Mouse (Mus musculus) ovary, postnatal 14 days (tissue): ENCODE measurements around the gene Lce3c.
A peak's percentile ranks its signal among the peaks of the same experiment; 100 is the strongest.

Experiments used
- DNase-seq: peaks from one replicate; pipeline ENCODE4 v3.0.0; 2022; ENCODE audit warnings: low spot score

The Lce3c gene

DNA sequence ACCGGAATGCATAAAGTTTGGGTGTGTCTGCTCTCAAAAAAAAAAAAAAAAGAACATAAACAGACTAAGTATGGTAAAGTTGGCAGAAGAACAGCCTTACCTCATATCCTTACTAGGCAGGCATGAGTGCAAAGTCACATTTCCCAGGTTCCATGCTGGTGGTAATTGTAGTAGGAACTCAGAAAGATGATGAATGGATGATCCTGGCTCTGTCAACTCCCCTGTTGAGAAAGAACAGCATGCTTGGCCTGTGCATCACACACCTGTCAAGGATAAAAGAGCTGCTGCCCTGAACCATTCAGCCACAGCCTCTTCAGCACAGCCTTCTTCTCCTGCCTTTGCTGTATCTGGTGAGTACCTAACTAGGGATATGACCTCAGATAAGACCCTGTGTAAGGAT, at the start of gene Lce3c:
Lce3c (plus strand) TSS at position 301 of the 400 bp plus-strand sequence.
- DNase-seq: no peak

DNA sequence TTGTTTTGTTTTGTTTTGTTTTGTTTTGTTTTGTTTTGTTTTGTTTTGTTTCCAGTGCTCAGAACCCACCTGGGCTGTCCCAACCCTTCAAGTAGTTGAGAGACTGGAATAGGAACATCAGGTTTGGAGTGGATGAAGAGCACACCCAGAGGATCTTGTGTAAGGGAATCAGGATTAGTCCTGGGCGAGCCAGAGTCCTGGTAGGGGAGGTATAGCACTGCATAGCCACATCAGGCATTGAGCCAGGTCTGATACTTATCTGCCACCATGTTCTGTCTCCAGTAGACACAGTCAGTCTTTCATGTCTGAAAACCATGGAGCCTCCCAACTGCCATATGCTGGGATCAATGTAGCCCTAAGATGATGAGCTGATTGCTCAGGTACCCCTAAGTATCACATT, 49.8 kb upstream of the Lce3c start:
- DNase-seq: no peak

DNA sequence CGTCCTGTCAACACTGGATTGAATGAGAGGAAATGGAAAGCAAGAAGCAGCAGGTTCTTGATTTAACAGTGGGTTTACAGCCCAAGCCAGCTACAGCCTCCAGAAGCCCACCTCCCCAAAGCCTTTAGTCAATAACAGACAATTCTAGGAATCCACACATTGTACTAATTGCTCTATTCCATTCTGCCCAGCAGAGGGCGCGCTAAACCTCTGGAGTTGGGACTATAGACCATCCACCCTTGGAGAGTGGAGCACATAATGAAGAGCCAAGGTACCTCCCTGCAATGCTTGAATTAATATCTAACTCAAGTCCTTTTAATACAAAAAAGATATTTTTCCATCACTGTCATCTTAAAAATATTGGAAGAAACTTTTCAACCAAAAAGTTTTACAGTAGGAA, 41.3 kb upstream of the Lce3c start:
- DNase-seq: peak; percentile 15

DNA sequence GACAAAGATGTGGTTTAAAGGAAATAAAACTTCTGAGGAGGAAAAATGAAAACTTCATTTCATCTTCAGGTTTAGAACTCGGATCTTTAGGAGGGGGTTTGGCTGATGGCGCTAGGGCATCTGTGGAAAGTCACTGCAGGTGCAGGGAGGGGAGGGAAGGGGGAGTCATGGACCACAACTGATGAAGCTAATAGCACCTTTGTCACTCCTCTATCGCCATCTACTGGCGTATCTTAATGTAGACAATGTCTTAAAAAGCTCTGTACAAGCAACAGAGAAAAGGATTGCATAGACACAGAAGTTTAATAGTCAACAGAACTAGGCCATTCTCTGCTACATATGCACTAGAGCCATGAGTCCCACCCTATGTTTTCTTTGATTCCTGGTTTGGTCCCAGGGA, 40.6 kb upstream of the Lce3c start:
- DNase-seq: no peak

DNA sequence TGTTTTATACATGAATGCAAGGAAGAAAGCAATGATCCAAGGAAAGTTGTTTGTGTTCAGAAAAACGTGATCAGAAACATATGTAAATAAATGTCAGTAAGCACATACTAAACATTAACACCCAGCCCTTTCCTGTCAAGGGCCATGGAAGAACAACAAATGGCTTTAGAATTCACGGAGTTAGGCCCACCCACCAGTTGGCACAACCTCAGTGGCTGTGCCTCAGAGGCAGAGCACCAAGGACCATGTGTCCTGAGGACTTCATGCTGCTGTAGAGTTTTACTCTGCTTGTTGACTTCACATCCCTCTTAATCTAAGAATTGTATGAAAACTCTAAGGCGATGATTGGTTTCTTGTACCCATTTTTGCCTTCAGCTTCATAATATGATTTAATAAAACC, 39.1 kb upstream of the Lce3c start:
- DNase-seq: no peak

- peak; percentile 17 for DNase-seq
Observed at GRCm38 (mm10) chr3:92907571-92907970, 36.7 kb upstream of the Lce3c start.

DNA sequence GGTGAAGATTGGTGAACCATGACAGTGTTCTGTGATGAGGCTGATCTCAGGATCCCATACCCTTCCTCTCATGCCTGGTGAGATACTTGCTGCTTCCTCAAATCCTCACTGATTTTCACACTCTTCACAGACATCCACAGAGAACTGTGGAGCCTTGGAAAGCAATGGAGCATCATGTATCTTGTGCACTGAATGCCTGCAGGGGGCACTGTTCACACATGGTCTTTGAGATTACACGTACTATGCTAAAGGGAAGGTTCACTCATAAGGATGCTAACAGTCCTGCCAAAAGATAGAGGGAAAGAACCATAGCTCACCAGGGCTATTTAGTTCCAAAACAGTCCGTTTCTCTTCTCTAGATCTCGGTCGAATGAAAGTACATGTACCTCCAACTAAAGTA, 23.9 kb upstream of the Lce3c start:
- peak; percentile 6 for DNase-seq

GRCm38 (mm10) chr3:92926130-92926529, 18.2 kb upstream of the Lce3c start, which contains the start of gene Lce3a:
TSS of gene Lce3a (minus strand) at chr3:92926230.
- no peak for DNase-seq

DNA sequence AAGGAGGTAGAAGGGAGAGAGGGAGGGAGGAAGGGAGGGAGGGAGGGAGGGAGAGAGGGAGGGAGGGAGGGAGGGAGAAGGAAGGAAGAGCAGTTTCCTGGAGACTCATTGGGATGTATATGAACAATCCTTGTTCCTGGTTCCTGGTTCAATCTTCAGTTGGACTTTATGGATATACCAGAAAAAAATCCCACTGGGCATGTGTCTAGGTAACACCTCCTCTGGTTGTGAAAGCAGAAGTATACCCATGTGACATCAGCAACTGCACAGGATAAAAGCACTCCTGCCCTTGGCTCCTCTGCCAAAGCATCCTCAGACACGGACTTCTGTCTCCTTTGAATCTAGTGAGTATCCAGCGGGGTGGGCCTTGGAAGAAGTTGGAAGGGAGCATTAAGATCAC, 11.6 kb upstream of the Lce3c start, which contains the start of gene Lce3b:
Lce3b (plus strand) TSS at position 301 of the 400 bp plus-strand sequence.
- DNase-seq: no peak

- DNase-seq: no peak
Observed at GRCm38 (mm10) chr3:92957090-92957489, 12.8 kb downstream of the Lce3c start, which contains the start of gene Lce3d. TSS of gene Lce3d (plus strand) at chr3:92957390.

- no peak for DNase-seq
Observed at GRCm38 (mm10) chr3:92966761-92967160, 22.5 kb downstream of the Lce3c start, which contains the start of gene Lce3e. TSS of gene Lce3e (plus strand) at chr3:92967061.

GRCm38 (mm10) chr3:92978484-92978883, 34.2 kb downstream of the Lce3c start:
- no peak for DNase-seq

- DNase-seq: no peak
Observed at GRCm38 (mm10) chr3:92991926-92992325, 47.6 kb downstream of the Lce3c start, which contains the start of gene Lce3f. TSS of gene Lce3f (plus strand) at chr3:92992226.
